Mouse (Mus musculus): ENCODE measurements around the gene Gfi1b.

The Gfi1b gene

DNA sequence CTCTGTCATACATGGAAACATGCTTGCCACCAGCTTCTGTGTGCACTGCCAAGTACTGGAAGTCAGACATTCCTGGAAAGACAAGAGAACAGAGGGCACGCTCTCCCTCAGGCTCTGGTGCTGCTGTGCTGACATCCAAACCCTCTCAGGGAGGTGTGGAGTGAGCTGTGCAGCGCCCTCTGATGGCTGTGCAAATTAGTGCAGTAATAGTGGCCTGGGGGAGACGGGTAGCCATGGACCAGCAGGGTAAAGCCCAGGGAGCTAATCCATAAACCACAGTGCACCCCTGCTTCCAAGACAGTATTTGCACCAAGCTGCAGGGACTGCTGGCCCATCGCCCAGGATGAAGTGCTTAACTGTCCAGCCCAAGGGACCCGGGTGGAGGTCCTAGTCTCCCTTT is 43.8 kb downstream of the Gfi1b start:
- in situ Hi-C loops (cut with MboI; ENCODE audit: low pct_unique_long_range_greater_than_20kb in 1 of 2, low sequenced_read_pairs in 2 of 2, unreplicated experiment in 1 of 2) = no loop called here

GRCm38 (mm10) chr2:28576815-28577214 is 45.0 kb downstream of the Gfi1b start:
- in situ Hi-C loops (cut with MboI; ENCODE audit: low pct_unique_long_range_greater_than_20kb in 1 of 2, low sequenced_read_pairs in 2 of 2, unreplicated experiment in 1 of 2) = no loop called here

DNA sequence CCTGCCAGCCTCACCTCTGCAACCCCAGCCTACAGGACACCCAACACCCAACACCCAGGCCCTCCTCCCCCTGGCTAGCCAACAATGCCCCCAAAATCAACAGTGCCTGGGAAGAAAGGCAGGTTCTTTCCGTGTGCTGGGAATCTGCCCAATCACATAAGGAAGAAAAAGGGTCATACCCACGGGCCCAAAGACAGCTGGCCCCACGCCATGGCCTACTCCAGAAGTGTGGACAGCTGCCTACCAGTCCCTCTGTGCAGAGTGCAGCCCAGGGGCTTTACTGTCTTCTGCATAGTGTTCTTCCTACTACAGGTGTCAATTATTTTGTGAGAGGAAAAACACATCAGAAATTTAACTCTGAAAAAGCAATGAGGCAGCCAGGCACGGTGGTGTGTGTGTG is 46.4 kb downstream of the Gfi1b start:
- in situ Hi-C loops (cut with MboI; ENCODE audit: low pct_unique_long_range_greater_than_20kb in 1 of 2, low sequenced_read_pairs in 2 of 2, unreplicated experiment in 1 of 2) = no loop called here

DNA sequence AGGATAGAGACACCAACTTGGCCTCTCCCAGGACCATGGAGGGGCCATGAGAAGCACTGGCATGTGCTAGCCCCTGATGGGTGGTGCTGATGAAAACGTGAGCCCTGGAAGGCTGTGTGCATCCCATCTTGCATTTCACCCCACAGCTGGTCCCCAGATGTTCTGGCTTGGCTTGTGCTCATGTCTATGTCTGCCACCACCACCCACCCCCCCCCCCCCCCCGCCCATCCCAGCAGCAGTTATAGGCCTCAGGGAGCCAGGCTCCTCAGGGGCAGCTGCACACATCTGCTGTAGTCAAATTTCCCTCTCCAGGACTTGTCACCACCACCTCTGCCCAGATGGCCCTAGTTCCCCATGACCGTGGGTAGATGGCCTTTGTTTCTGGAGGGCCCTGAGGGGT is 51.9 kb downstream of the Gfi1b start:
- in situ Hi-C loops (cut with MboI; ENCODE audit: low pct_unique_long_range_greater_than_20kb in 1 of 2, low sequenced_read_pairs in 2 of 2, unreplicated experiment in 1 of 2) = loop anchor here in 1 of 2 experiments (25.0 kb wide), 1 partner anchor 358 kb away; no protein-coding TSS in a partner anchor

- in situ Hi-C loops (cut with MboI; ENCODE audit: low pct_unique_long_range_greater_than_20kb in 1 of 2, low sequenced_read_pairs in 2 of 2, unreplicated experiment in 1 of 2) = loop anchor here in 1 of 2 experiments (25.0 kb wide), 1 partner anchor 354 kb away; no protein-coding TSS in a partner anchor
These were observed 55.2 kb downstream of the Gfi1b start for GRCm38 (mm10) chr2:28566545-28566944.

DNA sequence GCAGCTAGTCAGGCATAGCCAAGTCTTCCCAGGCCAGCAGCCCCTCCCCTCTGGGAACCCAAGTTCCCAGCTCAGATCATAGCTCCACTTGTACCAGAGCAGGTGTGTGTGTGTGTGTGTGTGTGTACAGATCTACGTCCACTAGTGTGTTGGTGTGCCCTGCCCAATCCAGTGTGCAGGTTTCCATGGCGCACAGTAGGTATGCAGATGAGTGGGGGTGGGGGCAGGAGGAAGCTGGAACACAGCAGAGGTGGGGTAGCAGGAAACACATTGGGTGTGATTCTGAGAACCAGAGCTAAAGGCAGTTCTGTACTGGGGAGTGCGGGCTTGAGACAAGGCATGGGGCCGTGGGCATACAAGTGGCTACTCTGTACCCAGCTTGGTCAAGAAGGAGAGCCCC is 57.4 kb downstream of the Gfi1b start:
- in situ Hi-C loops (cut with MboI; ENCODE audit: low pct_unique_long_range_greater_than_20kb in 1 of 2, low sequenced_read_pairs in 2 of 2, unreplicated experiment in 1 of 2) = loop anchor here in 1 of 2 experiments (25.0 kb wide), 1 partner anchor 352 kb away; no protein-coding TSS in a partner anchor

DNA sequence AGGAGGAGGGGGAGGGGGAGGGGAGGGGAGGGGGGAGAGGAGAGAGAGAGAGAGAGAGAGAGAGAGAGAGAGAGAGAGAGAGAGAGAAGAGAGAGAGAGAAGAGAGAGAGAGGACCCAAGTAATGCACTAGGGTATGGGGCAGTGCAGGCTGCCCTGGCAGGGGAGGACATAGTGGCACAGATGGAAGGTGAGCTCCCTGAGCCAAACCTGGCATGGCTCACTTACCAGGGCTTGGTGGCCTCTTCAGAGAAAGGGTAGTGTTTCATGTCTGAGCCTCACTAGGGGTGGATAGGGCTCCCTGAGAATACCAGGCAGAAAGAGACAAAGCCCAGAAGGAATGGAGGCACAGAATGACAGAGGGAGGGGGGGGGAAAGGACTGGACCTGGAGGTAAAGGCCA is 58.0 kb downstream of the Gfi1b start:
- in situ Hi-C loops (cut with MboI; ENCODE audit: low pct_unique_long_range_greater_than_20kb in 1 of 2, low sequenced_read_pairs in 2 of 2, unreplicated experiment in 1 of 2) = loop anchor here in 1 of 2 experiments (25.0 kb wide), 1 partner anchor 352 kb away; no protein-coding TSS in a partner anchor

DNA sequence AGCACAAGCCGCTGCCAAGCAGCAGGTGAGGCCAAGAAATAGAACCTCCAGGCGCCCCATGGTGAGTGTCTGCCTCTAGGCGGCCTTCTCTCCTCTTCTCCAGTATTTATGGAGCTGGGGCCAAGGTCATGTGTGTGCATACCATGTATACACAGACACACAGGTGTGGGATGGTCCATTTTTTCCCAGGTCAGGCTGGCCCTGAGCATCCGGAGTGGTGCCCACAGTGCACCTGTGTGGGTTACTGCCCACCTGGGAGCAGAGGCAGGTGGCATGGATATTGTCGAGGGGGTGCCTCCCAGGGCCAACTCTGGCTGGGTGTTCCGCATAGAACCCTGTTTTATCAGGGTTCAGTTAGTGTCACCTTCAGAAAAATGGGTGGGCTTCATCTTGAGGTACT is 58.5 kb downstream of the Gfi1b start, which contains the start of gene Cel:
TSS of gene Cel (minus strand) at position 101 of the 400 bp plus-strand sequence.
- in situ Hi-C loops (cut with MboI; ENCODE audit: low pct_unique_long_range_greater_than_20kb in 1 of 2, low sequenced_read_pairs in 2 of 2, unreplicated experiment in 1 of 2) = loop anchor here in 1 of 2 experiments (25.0 kb wide), 1 partner anchor 351 kb away; no protein-coding TSS in a partner anchor
